ENCODE assay signal across 18 mouse cellular contexts in the genomic region with DNA sequence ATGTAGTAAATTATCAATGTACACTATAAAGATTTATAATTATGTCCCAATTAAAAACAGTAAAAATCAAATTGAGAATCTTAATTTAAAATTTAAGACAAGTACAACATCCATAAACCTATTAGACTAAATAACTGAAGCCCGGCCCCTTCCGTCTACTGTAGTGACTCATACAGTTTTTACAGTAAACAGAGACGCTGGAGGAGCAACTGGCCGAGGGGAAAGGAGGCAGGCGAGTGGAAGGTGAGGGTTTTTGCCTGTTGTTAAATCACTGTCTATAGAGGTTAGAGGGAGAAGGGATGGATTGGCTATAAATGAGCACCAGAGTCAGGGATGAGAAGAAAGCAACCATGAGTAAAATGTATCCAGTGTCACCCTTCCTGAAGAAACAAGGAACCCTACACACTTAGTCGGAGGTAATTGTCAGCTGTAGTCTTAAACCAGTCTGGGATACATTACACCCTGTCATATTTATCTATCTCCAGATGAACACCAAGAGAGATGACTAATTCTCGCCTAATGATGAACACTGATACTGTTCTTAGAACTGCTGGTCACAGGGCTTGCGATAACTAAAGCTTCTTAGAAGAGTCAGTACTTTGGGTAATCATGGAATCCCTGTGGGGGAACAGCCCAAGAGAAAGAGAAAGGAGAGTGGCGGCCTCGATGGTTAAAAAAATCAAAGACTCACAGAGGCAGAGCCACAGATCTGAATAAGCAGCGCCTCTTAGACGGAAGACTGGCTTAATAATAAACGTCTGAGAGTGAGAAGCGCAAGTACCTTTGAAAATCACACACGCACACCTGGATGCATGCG.
DNase-seq lines count a peak whose midpoint lies in the region; ATAC-seq lines count a peak whose summit lies in the region.
"Had no signal": no experiment of that assay in that cellular context is flagged by ENCODE, and none has a peak within 500 bp of the region (broad histone marks: within the 10 kb centered on the region; RNA-seq: fewer than 3 reads in every experiment).

No protein-coding gene starts in this region.

- H3K4me1 ChIP-seq in kidney, embryonic 15.5 days, result peaks cover 10% of the 10 kb centered on the region; the same call in 1 of the 2 replicates
- 0 out of 2 replicates have a peak, but pooled peaks cover 2% of the 10 kb centered on the region for H3K4me1 ChIP-seq in midbrain, embryonic 16.5 days (ENCODE audit: control insufficient read depth, insufficient read depth, low read length)
- H3K4me1 ChIP-seq: hindbrain, embryonic 15.5 days had no signal

- no peak for DNase-seq in kidney, postnatal 25 days
- peak; percentile 48 for DNase-seq in 416B (ENCODE audit: low read depth)
- DNase-seq in Muller cell, postnatal 12 days (ENCODE audit: inconsistent ontology term), result peak; percentile 18
- no peak for DNase-seq in left cerebral cortex, postnatal 10 days (ENCODE audit: extremely low spot score in 1 of 2, low spot score in 2 of 2)
- no peak for DNase-seq in left cerebral cortex, postnatal 36 days (ENCODE audit: low spot score in 2 of 2)
- DNase-seq: adrenal gland, adult 2 months; cerebellum, adult 18-20 months; gastrocnemius, postnatal 36 days; kidney, adult 18-20 months; lung, embryonic 14.5 days; right cerebral cortex, adult 18-20 months; spleen, adult 18-20 months; thymus, postnatal 36 days had no signal

- H3K9me3 ChIP-seq in kidney, embryonic 15.5 days (replicated peaks), result no peaks in the 10 kb centered on the region
- H3K9me3 ChIP-seq in midbrain, embryonic 16.5 days (replicated peaks; ENCODE audit: control insufficient read depth, low read length, poor library complexity, severe bottlenecking), result no peaks in the 10 kb centered on the region
- H3K9me3 ChIP-seq: heart, embryonic 15.5 days; hindbrain, embryonic 15.5 days; limb, embryonic 15.5 days had no signal

- H3K9ac ChIP-seq in kidney, embryonic 15.5 days, result no peak overlapping the region
- no peak overlapping the region for H3K9ac ChIP-seq in midbrain, embryonic 16.5 days (ENCODE audit: low read depth, low read length)
- H3K9ac ChIP-seq: heart, embryonic 15.5 days; hindbrain, embryonic 15.5 days; limb, embryonic 15.5 days; lung, embryonic 14.5 days had no signal

- ATAC-seq in kidney, embryonic 15.5 days (replicated peaks; ENCODE audit: low FRiP score), result peak; percentile 41; the same call in 1 of the 2 replicates
- ATAC-seq in midbrain, embryonic 16.5 days, result no peak

- WGBS in kidney, embryonic 15.5 days, result 54% methylated on average over 16 of the region's 16 CpGs
- WGBS in midbrain, embryonic 16.5 days, result 56% methylated on average over 16 of the region's 16 CpGs

- peaks cover 6% of the 10 kb centered on the region; the same call in 1 of the 2 replicates for H3K36me3 ChIP-seq in kidney, embryonic 15.5 days
- no peaks in the 10 kb centered on the region for H3K36me3 ChIP-seq in midbrain, embryonic 16.5 days (ENCODE audit: control insufficient read depth, insufficient read depth, low read length)
- H3K36me3 ChIP-seq: hindbrain, embryonic 15.5 days had no signal

- no peak overlapping the region for H3K4me3 ChIP-seq in kidney, embryonic 15.5 days (replicated peaks)
- H3K4me3 ChIP-seq in midbrain, embryonic 16.5 days (ENCODE audit: low read depth, low read length), result no peak overlapping the region
- H3K4me3 ChIP-seq: heart, embryonic 15.5 days; hindbrain, embryonic 15.5 days; limb, embryonic 15.5 days had no signal

- intact Hi-C loops in left cerebral cortex, postnatal 10 days (cut with DNase I), result no loop called here
- intact Hi-C loops in left cerebral cortex, postnatal 36 days (cut with DNase I), result no loop called here

- no peak overlapping the region for H3K4me2 ChIP-seq in kidney, embryonic 15.5 days
- H3K4me2 ChIP-seq in midbrain, embryonic 16.5 days (ENCODE audit: low read length), result no peak overlapping the region; the same call in 1 of the 2 replicates
- H3K4me2 ChIP-seq: heart, embryonic 15.5 days; hindbrain, embryonic 15.5 days; limb, embryonic 15.5 days; lung, embryonic 14.5 days had no signal

- no peaks in the 10 kb centered on the region for H3K27me3 ChIP-seq in kidney, embryonic 15.5 days
- H3K27me3 ChIP-seq in midbrain, embryonic 16.5 days (ENCODE audit: control insufficient read depth, insufficient read depth, low read depth, low read length), result no peaks in the 10 kb centered on the region
- H3K27me3 ChIP-seq: heart, embryonic 15.5 days; hindbrain, embryonic 15.5 days; limb, embryonic 15.5 days had no signal

- no peak overlapping the region for H3K27ac ChIP-seq in kidney, embryonic 15.5 days
- peak overlapping the region; percentile 19; the same call in 1 of the 2 replicates for H3K27ac ChIP-seq in midbrain, embryonic 16.5 days (ENCODE audit: low read length)
- H3K27ac ChIP-seq: heart, embryonic 15.5 days; hindbrain, embryonic 15.5 days; limb, embryonic 15.5 days had no signal

Comparison
In these comparisons a context has a peak if more than half of its experiments do, and no peak if none do; other contexts are left out.
1. DNase-seq: peak in 416B (single experiment) and Muller cell, postnatal 12 days (single experiment); none in kidney, postnatal 25 days (0 of 2), left cerebral cortex, postnatal 10 days (0 of 2) and left cerebral cortex, postnatal 36 days (0 of 2).